In genomic region chr2:120514181-120514580, GRCm38 (mm10) we compare ENCODE assay signal across 19 mouse cellular contexts.
"Had no signal": no experiment of that assay in that cellular context is flagged by ENCODE, and none has a peak within 500 bp of the region (broad histone marks: within the 10 kb centered on the region; RNA-seq: fewer than 3 reads in every experiment).

No protein-coding gene starts in this region.

- H3K4me1 ChIP-seq: heart, embryonic 13.5 days; heart, embryonic 15.5 days; hindbrain, embryonic 13.5 days; hindbrain, embryonic 15.5 days; kidney, embryonic 15.5 days; limb, embryonic 13.5 days; limb, embryonic 15.5 days; liver, embryonic 12.5 days had no signal

- H3K27me3 ChIP-seq: heart, embryonic 13.5 days; heart, embryonic 15.5 days; hindbrain, embryonic 13.5 days; hindbrain, embryonic 15.5 days; kidney, embryonic 15.5 days; limb, embryonic 13.5 days; limb, embryonic 15.5 days; liver, embryonic 12.5 days had no signal

- H3K4me3 ChIP-seq: heart, embryonic 13.5 days; heart, embryonic 15.5 days; hindbrain, embryonic 13.5 days; hindbrain, embryonic 15.5 days; kidney, embryonic 15.5 days; limb, embryonic 13.5 days; limb, embryonic 15.5 days; liver, embryonic 12.5 days had no signal

- DNase-seq: gastrocnemius, postnatal 14 days; gastrocnemius, postnatal 36 days; heart, adult 18-20 months; kidney, adult 11 months; kidney, adult 2 months; kidney, adult 9 months; kidney, postnatal 14 days; kidney, postnatal 36 days; layer of hippocampus, adult 9-11 months; layer of hippocampus, postnatal 36 days; left cerebral cortex, postnatal 4 days had no signal

- H3K9me3 ChIP-seq: heart, embryonic 13.5 days; heart, embryonic 15.5 days; hindbrain, embryonic 13.5 days; hindbrain, embryonic 15.5 days; kidney, embryonic 15.5 days; limb, embryonic 13.5 days; limb, embryonic 15.5 days; liver, embryonic 12.5 days had no signal
